Mouse (Mus musculus) embryonic stem cell, embryonic (primary cell): Measurements from ENCODE around the gene AI661453.

Experiments used
- CTCF ChIA-PET, 4 experiments: fragments of 300-600 bp in 2 of 4; fragments of 350-600 bp in 2 of 4; sonication (Branson Sonifier 250); formaldehyde crosslinking; loops; one replicate each; lab custom pipeline; 2022; ENCODE audit warnings: inconsistent platforms in 2 of 4; lab: Charles Lee
- POLR2A ChIA-PET, 4 experiments: fragments of 300-600 bp in 2 of 4; fragments of 350-600 bp in 2 of 4; sonication (Branson Sonifier 250); formaldehyde crosslinking; loops; one replicate each; lab custom pipeline; 2022; ENCODE audit warnings: antibody characterized with exemption in 4 of 4, inconsistent platforms in 1 of 4; lab: Charles Lee

The AI661453 gene

DNA sequence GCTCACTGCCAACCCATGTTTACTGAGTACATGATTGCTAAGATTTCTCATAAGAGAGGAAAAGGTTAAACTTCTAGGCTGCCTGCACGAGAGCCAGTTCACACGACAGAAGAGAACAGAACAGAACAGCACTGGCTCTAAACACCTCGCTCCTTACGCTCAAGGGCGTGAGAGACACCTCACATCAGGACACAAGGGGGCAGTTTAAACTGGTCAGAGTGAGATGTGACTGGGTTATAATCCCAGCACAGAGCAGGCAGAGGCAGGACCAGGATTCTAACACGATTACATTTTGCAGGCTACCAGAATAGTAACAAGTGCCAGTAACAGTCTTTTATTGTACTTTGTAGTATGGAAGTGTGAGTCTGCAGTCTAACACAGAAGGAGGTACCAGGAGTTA, 56.3 kb downstream of the AI661453 start:
- CTCF ChIA-PET: interaction anchor here in 2 of 4 experiments (0.6 to 1.6 kb wide), 5 partner anchors 8 to 112 kb away, joined by 3 to 6 read pairs (median 4); no protein-coding TSS in a partner anchor
- POLR2A ChIA-PET: interaction anchor here in 3 of 4 experiments (0.6 to 10.9 kb wide), 16 partner anchors 8 to 352 kb away, joined by 3 to 111 read pairs (median 5); partner anchors contain the start of genes Ccnd3 (in 2 of the 3) and Taf8 (in 2 of the 3)

- ChIA-PET CTCF (interaction anchor here in 2 of 4 experiments (0.6 to 1.6 kb wide), 5 partner anchors 9 to 82 kb away, joined by 3 to 4 read pairs (median 3); partner anchors contain the start of gene Taf8 (in 1 of the 2)), POLR2A (interaction anchor here in 3 of 4 experiments (0.5 to 10.9 kb wide), 26 partner anchors 9 to 604 kb away, joined by 3 to 111 read pairs (median 4); partner anchors contain the start of genes Taf8 (in 3 of the 3), Ccnd3 (in 2 of the 3) and Tbcc (in 1 of the 3))
Measured at GRCm38 (mm10) chr17:47493653-47494052, 57.2 kb downstream of the AI661453 start.

GRCm38 (mm10) chr17:47494132-47494531, 57.7 kb downstream of the AI661453 start:
- ChIA-PET POLR2A (interaction anchor here in 3 of 4 experiments (0.7 to 10.9 kb wide), 24 partner anchors 8 to 604 kb away, joined by 3 to 111 read pairs (median 4); partner anchors contain the start of genes Taf8 (in 3 of the 3), Ccnd3 (in 2 of the 3) and Tbcc (in 1 of the 3)), CTCF (interaction anchor here in 2 of 4 experiments (0.5 to 1.6 kb wide), 5 partner anchors 8 to 547 kb away, joined by 3 to 6 read pairs (median 3); partner anchors contain the start of gene Taf8 (in 1 of the 2))

GRCm38 (mm10) chr17:47501531-47501930, 65.1 kb downstream of the AI661453 start:
- ChIA-PET CTCF (interaction anchor here (0.6 to 2.1 kb wide), 11 partner anchors 10 to 225 kb away, joined by 3 to 35 read pairs (median 5); partner anchors contain the start of genes Gm21981 (in 1 of the 4), Pgc (in 1 of the 4) and Prickle4 (in 1 of the 4)), POLR2A (interaction anchor here (0.5 to 14.7 kb wide), 56 partner anchors 9 to 860 kb away, joined by 3 to 220 read pairs (median 4); partner anchors contain the start of genes Bicral (in 1 of the 4) and Usp49 (in 1 of the 4))

- CTCF ChIA-PET: interaction anchor here (0.5 to 2.1 kb wide), 24 partner anchors 9 to 540 kb away, joined by 3 to 35 read pairs (median 4); partner anchors contain the start of genes Gm21981 (in 1 of the 4), Pgc (in 1 of the 4) and Prickle4 (in 1 of the 4)
Measured at GRCm38 (mm10) chr17:47501946-47502706, 65.7 kb downstream of the AI661453 start, which contains the start of gene Taf8. Gene Taf8, minus strand, starts transcription at chr17:47502292.

GRCm38 (mm10) chr17:47502707-47503045, 66.3 kb downstream of the AI661453 start:
- POLR2A ChIA-PET: interaction anchor here (0.6 to 14.7 kb wide), 110 partner anchors 8 to 1908 kb away, joined by 3 to 220 read pairs (median 4); partner anchors contain the start of genes AI661453 (in 1 of the 4), Cnpy3 (in 1 of the 4), Guca1b (in 1 of the 4) and Mrps10 (in 1 of the 4)
- CTCF ChIA-PET: interaction anchor here (0.5 to 2.1 kb wide), 21 partner anchors 8 to 515 kb away, joined by 3 to 35 read pairs (median 4); partner anchors contain the start of genes Gm21981 (in 1 of the 4) and Prickle4 (in 1 of the 4)

More at GRCm38 (mm10) chr17:47501946-47502706, 65.7 kb downstream of the AI661453 start, which contains the start of gene Taf8:
- POLR2A ChIA-PET: interaction anchor here (0.6 to 14.7 kb wide), 114 partner anchors 8 to 1907 kb away, joined by 3 to 220 read pairs (median 4); partner anchors contain the start of genes AI661453 (in 1 of the 4), Bicral (in 1 of the 4), Cnpy3 (in 1 of the 4) and Guca1b (in 1 of the 4)

DNA sequence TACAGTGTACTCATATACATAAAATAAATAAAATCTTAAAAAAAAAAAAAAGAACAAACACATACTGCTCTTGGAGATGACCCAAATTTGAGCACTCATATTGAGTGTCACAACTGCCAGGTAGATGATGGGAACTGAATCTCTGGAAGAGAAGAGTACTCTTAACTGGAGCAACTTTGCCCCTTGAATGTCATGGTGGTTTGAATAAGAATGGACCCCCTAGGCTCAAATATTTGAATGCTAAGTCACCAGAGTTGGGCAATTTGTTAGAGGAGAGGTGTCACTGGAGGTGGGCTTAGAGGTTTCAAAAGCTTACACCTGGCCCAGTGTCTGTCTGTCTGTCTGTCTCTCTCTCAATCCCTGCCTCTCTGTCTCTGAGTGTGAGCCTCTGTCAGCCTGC, 67.3 kb downstream of the AI661453 start:
- ChIA-PET POLR2A (interaction anchor here in 3 of 4 experiments (0.6 to 14.7 kb wide), 18 partner anchors 7 to 309 kb away, joined by 3 to 220 read pairs (median 6); no protein-coding TSS in a partner anchor), CTCF (interaction anchor here in 3 of 4 experiments (0.6 to 1.8 kb wide), 5 partner anchors 8 to 118 kb away, joined by 3 to 7 read pairs (median 3); no protein-coding TSS in a partner anchor)

GRCm38 (mm10) chr17:47504228-47504627, 67.8 kb downstream of the AI661453 start:
- ChIA-PET POLR2A (interaction anchor here in 3 of 4 experiments (0.6 to 14.7 kb wide), 31 partner anchors 8 to 310 kb away, joined by 3 to 220 read pairs (median 4); no protein-coding TSS in a partner anchor), CTCF (interaction anchor here in 3 of 4 experiments (0.5 to 1.8 kb wide), 6 partner anchors 17 to 651 kb away, joined by 3 to 8 read pairs (median 4); no protein-coding TSS in a partner anchor)

DNA sequence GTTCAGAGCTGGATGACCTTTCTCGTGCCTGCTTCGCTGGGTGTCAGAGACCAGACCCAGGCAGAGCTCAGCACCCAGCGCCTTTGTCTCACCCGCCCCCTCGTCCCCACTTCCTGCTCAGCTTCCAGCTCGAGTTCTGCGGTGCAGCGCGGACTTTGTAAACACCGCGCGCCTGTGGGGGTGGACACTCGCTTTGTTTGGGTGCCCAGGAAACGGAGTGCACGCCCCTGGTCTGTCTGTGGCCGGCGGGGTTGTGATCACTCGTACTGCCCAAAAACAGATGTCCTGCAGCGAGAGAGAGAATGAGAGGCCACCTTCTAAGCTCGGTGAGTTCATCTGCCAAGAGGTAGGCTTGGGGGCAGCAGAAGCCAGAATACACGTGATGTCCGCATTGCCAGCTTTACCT, 68.5 kb downstream of the AI661453 start, which contains the start of gene Ccnd3:
Ccnd3 (plus strand) TSS at position 111 of the 406 bp plus-strand sequence.
- ChIA-PET POLR2A (interaction anchor here in 3 of 4 experiments (0.5 to 14.7 kb wide), 39 partner anchors 9 to 637 kb away, joined by 3 to 220 read pairs (median 4); partner anchors contain the start of gene Tbcc (in 1 of the 3)), CTCF (interaction anchor here in 3 of 4 experiments (0.5 to 1.8 kb wide), 9 partner anchors 17 to 268 kb away, joined by 3 to 8 read pairs (median 3); no protein-coding TSS in a partner anchor)

DNA sequence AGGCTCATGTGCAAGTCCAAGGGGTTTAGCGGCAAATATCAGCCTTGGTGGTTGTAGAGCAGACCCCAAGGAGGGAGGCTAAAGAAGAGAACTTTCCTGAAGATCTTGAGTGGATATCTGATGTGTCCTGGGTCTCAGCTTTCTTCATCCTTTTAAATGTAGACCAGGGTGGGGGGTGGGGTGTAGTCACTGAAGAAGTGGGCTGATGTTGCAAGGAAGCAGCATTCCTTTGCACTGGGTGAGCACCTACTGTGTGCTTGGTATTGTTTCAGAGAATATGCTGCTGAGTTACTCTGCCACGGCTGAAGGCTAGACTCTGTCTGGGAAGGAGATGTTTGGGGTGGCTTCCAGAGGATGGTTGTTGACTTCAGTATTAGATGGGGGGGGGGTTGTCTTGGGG, 69.2 kb downstream of the AI661453 start:
- POLR2A ChIA-PET: interaction anchor here in 3 of 4 experiments (0.5 to 14.7 kb wide), 35 partner anchors 8 to 638 kb away, joined by 3 to 220 read pairs (median 4); partner anchors contain the start of gene Tbcc (in 1 of the 3)

GRCm38 (mm10) chr17:47506042-47506441, 69.6 kb downstream of the AI661453 start:
- CTCF ChIA-PET: interaction anchor here in 2 of 4 experiments (0.6 to 1.1 kb wide), 5 partner anchors 89 to 238 kb away, joined by 3 to 6 read pairs (median 3); no protein-coding TSS in a partner anchor
- POLR2A ChIA-PET: interaction anchor here in 3 of 4 experiments (0.7 to 14.7 kb wide), 17 partner anchors 8 to 164 kb away, joined by 3 to 220 read pairs (median 4); no protein-coding TSS in a partner anchor

More for the DNA sequence above, 69.2 kb downstream of the AI661453 start:
- CTCF ChIA-PET: interaction anchor here in 2 of 4 experiments (0.5 to 1.6 kb wide), 10 partner anchors 16 to 269 kb away, joined by 3 to 8 read pairs (median 4); no protein-coding TSS in a partner anchor

DNA sequence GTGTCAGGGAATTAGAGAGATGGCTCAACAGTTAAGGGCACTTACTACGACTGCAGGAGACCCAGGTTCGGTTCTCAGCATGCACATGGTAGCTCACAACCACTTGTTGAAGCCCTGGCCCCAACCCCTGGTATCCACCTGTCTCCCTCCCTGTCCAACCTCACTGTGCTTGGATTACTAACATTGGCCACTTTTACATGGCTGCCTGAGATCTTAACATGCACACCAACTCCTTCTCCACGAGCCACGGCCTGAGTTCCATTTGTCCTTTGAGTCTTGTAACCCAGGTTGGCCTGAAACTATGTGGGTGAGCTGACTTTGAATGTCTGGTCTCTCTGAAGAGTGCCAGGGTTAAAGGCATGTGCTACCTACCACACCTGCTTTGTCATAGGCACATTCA, 70.3 kb downstream of the AI661453 start:
- ChIA-PET POLR2A (interaction anchor here in 2 of 4 experiments (0.5 to 14.7 kb wide), 10 partner anchors 9 to 276 kb away, joined by 3 to 220 read pairs (median 4); no protein-coding TSS in a partner anchor), CTCF (interaction anchor here in 1 of 4 experiments (1.1 kb wide), 1 partner anchor 88 kb away, joined by 3 read pairs; no protein-coding TSS in a partner anchor)

GRCm38 (mm10) chr17:47507523-47507922, 71.1 kb downstream of the AI661453 start:
- CTCF ChIA-PET: no interaction called here

DNA sequence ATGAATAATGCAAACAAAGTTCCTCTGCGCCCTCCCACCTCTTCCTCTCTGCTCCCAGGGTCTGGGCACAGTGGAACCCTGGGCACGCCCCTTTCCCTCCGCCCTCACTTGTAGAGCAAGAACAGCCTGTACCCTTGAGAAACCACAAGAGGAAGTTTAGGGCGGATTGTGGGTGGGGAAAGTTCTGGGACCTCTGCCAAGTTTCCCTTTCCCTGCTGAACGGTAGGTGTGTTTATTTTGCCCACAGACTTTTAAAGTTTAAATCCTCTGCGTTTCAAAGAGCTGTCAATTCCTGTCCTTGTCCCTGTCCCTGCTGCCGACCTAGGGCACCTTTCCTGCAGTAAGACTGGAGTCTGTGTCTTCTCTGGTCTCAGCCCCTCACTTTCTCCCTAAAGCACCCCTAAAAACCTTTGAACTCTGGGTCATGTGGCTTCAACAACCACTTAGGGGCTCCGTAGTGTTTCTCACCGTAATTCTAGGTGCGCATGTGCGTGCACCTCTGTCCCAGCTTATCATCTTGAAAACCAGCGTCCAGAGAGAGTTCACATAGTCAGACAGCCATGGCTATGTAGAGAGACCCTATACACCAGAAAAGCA, 71.7 kb downstream of the AI661453 start:
- ChIA-PET CTCF (interaction anchor here in 3 of 4 experiments (0.6 to 1.0 kb wide), 4 partner anchors 26 to 206 kb away, joined by 3 to 4 read pairs (median 4); no protein-coding TSS in a partner anchor), POLR2A (interaction anchor here in 2 of 4 experiments (0.6 to 14.7 kb wide), 15 partner anchors 12 to 504 kb away, joined by 3 to 220 read pairs (median 5); partner anchors contain the start of genes Bysl (in 1 of the 2), Gm20517 (in 1 of the 2) and Med20 (in 1 of the 2))

More at GRCm38 (mm10) chr17:47507523-47507922, 71.1 kb downstream of the AI661453 start:
- POLR2A ChIA-PET: interaction anchor here in 2 of 4 experiments (1.0 to 14.7 kb wide), 8 partner anchors 10 to 91 kb away, joined by 3 to 220 read pairs (median 102); no protein-coding TSS in a partner anchor

DNA sequence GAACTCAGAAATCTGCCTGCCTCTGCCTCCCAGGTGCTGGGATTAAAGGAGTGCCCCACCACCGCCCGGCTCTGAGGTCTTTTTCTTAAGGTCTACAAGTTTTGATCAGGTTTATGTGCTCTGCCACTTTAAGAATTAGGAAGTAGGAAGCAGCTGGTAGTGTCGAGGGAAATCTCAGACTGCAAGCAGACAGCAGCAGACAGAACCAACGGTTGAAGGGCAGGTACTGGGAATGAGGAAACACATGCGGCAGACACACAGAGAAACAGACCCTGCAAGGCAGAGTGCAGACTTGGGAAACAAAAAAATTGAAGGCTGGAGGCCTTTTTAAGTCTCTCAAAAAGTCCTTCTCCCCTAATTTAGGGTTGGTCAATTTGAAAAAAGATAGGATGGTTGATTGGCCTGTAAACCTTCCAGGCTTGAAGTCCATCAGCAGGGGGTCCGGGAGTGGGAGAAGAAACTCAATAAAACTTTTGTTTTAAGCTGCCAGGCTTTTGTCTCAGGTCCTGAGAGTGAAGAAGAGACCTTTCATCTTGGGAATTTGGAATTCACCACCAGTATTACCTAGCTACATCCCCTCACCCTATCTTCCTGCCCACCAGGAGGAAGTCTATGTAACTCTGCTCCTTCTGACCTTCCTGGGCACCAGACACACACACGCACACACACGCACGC, 72.8 kb downstream of the AI661453 start:
- POLR2A ChIA-PET: interaction anchor here in 3 of 4 experiments (0.6 to 14.7 kb wide), 18 partner anchors 12 to 714 kb away, joined by 3 to 220 read pairs (median 4); no protein-coding TSS in a partner anchor
- CTCF ChIA-PET: interaction anchor here in 2 of 4 experiments (0.7 kb wide), 2 partner anchors 25 to 86 kb away, joined by 4 read pairs; no protein-coding TSS in a partner anchor
